Comparison of ENCODE assay signal across 22 mouse cellular contexts in genomic region chr13:91719487-91719886, GRCm38 (mm10). TPM values are rescaled to one million over a fixed set of nuclear protein-coding genes. Genes with fewer than 3 reads are reported as not detected.
"Had no signal": no experiment of that assay in that cellular context is flagged by ENCODE, and none has a peak within 500 bp of the region (broad histone marks: within the 10 kb centered on the region; RNA-seq: fewer than 3 reads in every experiment).

No protein-coding gene starts in this region.

- H3K4me1 ChIP-seq: midbrain, embryonic 10.5 days; midbrain, embryonic 12.5 days; neural tube, embryonic 13.5 days; neural tube, embryonic 15.5 days; stomach, embryonic 15.5 days had no signal

- H3K4me3 ChIP-seq: midbrain, embryonic 10.5 days; midbrain, embryonic 12.5 days; myocyte; neural tube, embryonic 13.5 days; neural tube, embryonic 15.5 days; stomach, embryonic 15.5 days had no signal

- H3K4me2 ChIP-seq: lung, embryonic 14.5 days; midbrain, embryonic 12.5 days; neural tube, embryonic 13.5 days; neural tube, embryonic 15.5 days; stomach, embryonic 15.5 days had no signal

- H3K9me3 ChIP-seq: midbrain, embryonic 10.5 days; midbrain, embryonic 12.5 days; neural tube, embryonic 13.5 days; neural tube, embryonic 15.5 days; stomach, embryonic 15.5 days had no signal

- H3K9ac ChIP-seq: lung, embryonic 14.5 days; midbrain, embryonic 12.5 days; neural tube, embryonic 13.5 days; neural tube, embryonic 15.5 days; stomach, embryonic 15.5 days had no signal

- H3K27me3 ChIP-seq: midbrain, embryonic 12.5 days; neural tube, embryonic 13.5 days; neural tube, embryonic 15.5 days; stomach, embryonic 15.5 days had no signal

- DNase-seq: lung, adult 18-20 months; lung, embryonic 14.5 days; lung, postnatal 10 days; lung, postnatal 4 days; midbrain, embryonic 14.5 days; retina, postnatal 1 day; right cerebral cortex, postnatal 25 days; right cerebral cortex, postnatal 4 days; thymus, adult 2 months; thymus, postnatal 25 days; thymus, postnatal 4 days had no signal

- H3K36me3 ChIP-seq: midbrain, embryonic 12.5 days; neural tube, embryonic 15.5 days; stomach, embryonic 15.5 days had no signal

- H3K27ac ChIP-seq: midbrain, embryonic 10.5 days; midbrain, embryonic 12.5 days; neural tube, embryonic 13.5 days; neural tube, embryonic 15.5 days; stomach, embryonic 15.5 days; stomach, postnatal 0 days had no signal

RNA-seq across cellular contexts. Expression of gene Acot12, which starts 21.8 kb away (rescaled TPM):
- polyA plus RNA-seq: lung, embryonic 14.5 days; lung, embryonic 16.5 days; midbrain, embryonic 10.5 days; midbrain, embryonic 12.5 days; midbrain, embryonic 14.5 days; neural tube, embryonic 11.5 days; neural tube, embryonic 13.5 days; spleen, adult 2 months; urinary bladder, adult 2 months had no signal
